Mouse (Mus musculus): ENCODE results near the gene Hmcn1.

Hmcn1 gene

GRCm38 (mm10) chr1:150631035-150631855 is 362.0 kb downstream of the Hmcn1 start:
- DNase-seq: no peak

GRCm38 (mm10) chr1:150623226-150623625 is 370.0 kb downstream of the Hmcn1 start:
- DNase-seq: no peak

DNA sequence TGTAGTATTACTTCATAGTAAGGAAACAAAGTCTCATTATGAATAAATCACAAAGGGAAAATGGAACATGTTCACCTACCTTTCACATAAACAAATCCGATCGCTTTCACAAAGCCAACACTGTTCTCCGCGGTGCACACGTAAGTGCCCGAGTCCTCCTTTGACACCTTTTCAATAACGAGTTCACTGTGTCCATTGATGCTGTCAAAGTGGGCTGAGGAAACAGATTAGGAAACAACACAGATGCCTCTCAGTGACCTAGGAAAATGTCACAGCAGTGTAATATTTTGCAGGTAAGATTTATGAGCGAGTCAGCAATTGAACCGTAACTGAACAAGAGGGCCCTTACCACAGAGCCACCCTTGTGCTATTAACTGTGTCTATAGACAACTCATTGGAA is 382.7 kb downstream of the Hmcn1 start:
- no peak for DNase-seq

DNA sequence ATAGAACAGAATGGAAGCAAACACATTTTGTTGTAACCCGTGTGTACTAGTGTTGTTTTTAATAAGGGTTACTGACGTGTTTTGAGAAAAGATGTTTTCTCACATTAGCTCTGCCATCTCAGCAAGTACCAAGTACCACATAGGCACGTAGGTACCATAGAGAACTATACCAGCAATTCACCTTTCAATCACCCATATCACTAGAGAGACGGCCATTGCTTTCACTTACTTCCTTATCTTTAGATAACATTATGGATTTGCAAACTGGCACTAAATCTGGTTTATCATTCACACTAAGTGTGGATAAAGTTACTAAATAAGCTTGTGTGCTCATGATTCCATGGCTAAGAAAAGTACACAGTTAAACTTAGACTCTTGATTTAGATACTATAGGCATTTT is 387.1 kb downstream of the Hmcn1 start:
- DNase-seq: no peak

GRCm38 (mm10) chr1:150593614-150594013 is 399.6 kb downstream of the Hmcn1 start:
- DNase-seq: no peak

- peak; percentile 51 for DNase-seq
These were observed 402.0 kb downstream of the Hmcn1 start for GRCm38 (mm10) chr1:150591253-150591652.

DNA sequence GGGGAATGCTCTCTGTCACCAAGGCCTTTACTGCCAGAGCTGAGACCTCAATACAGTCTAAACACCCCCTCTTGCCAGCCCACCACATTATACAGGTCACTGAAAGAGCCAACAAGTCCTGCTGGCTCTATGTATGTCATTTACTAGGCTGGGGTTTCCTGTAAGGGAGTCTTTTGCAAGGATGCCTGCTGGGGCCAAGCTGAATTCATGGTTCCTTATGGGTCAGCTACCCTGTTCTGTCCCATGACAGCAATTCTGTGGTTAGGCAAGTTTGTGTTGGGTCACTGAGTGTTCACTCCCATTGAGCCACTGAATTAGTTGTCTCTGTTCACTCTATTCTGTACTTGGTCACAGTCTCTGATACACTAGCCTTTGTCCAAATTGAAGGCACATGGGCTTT is 405.8 kb downstream of the Hmcn1 start:
- DNase-seq: no peak

GRCm38 (mm10) chr1:150584477-150584876 is 408.8 kb downstream of the Hmcn1 start:
- DNase-seq: no peak

GRCm38 (mm10) chr1:150583734-150584133 is 409.5 kb downstream of the Hmcn1 start:
- DNase-seq: no peak

- DNase-seq: no peak
These were observed 412.7 kb downstream of the Hmcn1 start for GRCm38 (mm10) chr1:150580561-150580960.

DNA sequence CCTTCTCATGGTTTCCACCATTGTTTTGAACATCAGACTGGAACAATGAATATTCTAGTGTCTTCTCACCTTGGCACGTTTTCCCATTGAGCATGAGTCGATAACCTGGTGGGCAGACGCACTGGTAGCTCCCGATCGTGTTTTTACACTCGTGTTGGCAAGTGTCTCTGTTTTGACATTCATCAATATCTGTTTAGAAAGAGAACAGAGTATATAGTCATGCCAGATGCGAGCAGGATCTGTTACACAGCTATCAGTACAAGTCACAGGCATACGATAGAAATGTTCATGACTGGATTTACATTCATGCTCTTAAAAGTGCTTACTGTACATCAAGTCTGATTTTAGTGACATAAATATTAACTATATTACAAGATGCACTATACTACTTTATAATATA is 419.8 kb downstream of the Hmcn1 start:
- DNase-seq: no peak

DNA sequence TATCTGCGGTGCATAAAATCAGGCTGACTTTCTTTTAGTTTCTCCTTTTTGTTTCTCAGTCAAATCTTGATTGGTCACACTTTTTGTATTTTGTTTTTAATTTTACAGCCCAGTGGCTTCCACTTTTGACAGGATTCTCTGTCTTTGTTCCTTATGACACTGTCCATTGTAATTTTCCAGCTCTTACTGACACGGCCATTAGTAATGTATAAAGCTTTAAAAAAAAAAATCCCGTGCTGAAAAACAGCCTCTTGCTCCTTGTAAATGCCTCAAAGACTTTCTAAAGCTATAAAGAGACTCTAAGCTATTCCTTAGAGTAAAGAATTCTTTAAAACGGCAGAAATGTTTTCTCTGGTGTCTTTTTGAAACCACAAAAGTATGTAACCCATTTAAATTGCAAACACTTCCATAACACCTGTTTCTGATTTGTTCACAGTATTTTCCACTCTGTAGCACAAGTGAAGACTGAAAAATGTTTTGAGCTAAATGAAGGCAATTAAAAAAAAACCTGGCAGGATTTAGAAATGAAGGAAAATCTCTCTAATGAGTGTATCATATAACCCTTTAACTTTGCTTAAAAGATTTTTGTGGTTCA is 422.6 kb downstream of the Hmcn1 start:
- no peak for DNase-seq

GRCm38 (mm10) chr1:150569820-150570543 is 423.3 kb downstream of the Hmcn1 start:
- DNase-seq: no peak

DNA sequence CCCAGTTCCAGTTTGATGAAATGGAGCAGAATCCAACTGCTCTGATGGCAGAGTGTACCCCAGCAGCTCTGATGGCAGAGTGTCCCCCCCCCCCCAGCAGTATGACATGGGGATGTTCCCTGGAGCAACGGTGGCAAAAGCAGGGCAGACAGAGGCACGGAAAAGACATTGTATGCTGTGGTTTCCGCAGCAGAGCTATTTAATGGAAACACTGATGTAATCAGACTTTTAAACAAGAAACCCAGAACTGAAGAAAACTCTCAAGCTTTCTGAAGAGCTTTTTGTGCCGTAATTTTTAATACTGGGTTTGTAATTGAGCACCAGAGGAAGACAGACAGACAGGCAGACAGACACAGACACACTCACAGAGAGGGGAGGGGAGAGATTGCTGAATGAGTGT is 426.9 kb downstream of the Hmcn1 start:
- DNase-seq: no peak

GRCm38 (mm10) chr1:150556621-150557020 is 436.6 kb downstream of the Hmcn1 start:
- DNase-seq: no peak

GRCm38 (mm10) chr1:150551390-150551789 is 441.8 kb downstream of the Hmcn1 start:
- no peak for DNase-seq

DNA sequence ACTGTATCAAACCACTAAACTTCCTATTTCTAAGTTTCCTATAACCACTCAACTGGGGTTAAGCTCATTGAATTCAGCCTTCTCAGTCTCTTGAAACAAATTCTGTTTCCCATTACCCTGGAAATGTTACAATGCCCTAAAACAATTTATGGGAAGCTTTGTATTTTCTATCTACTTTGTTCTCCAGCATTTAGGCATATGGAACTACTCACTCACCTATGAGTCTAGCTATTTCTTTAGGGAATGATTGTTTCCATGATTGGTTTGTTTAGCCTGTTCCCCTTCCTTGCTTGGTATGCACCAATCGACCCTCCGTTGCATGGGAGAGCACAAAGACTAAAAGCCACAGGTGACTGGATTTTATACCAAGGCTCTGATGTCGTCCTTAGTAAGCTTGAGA is 446.8 kb downstream of the Hmcn1 start:
- DNase-seq: no peak

- peak; percentile 33 for DNase-seq
These were observed 453.0 kb downstream of the Hmcn1 start for GRCm38 (mm10) chr1:150540267-150540666.

DNA sequence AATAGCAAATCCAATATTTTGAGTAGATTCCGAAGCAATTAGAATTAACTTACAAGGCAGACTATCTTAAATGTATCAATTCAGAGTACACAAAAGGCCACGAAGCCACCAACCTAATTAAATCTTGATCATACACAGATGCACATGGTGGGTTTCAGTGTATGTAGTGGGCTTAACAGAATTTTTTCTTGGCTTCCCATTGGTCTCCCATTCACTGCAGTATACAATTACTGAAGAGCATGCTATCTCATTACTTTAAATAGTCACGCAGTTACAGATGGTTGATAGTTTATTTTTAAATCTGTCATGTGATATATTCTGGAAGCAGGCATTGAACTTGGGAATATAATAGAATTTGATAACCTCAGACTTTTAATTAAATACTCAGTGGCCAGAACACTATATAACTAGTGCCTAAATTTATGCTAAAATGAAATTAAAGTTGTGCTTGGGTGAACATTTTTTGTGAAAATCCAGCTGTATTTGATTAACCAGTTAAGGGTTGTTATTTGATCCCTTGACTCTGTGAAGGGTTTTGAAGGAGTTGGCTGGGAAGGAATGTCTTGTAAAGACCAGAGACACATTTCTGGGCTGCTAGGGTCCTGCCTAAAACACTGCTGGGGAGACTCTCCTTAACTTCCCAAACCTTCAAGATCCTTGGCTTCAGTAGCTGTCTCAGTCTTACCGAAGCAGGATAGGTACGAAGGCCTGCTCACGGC is 455.7 kb downstream of the Hmcn1 start:
- DNase-seq: no peak

GRCm38 (mm10) chr1:150535770-150536534 is 457.3 kb downstream of the Hmcn1 start:
- DNase-seq: peak; percentile 47

DNA sequence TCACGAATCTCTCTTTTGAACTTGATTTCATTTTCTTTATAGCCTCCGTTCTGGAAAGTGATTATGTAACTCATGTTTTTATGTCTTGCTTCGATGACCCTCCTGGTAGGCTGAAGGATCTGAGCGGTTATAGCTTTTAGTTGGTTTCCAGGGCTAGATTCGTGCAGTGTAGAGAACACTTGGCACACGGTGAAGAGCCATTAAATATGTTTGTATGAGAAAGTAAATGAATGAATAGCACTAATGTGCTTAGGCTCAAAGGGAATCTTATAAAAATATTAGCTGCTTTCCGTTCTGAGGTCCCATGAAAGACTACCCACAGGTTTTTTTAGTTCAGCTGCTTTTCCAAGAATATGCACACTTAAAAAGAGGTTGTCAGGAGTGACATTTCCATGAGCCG is 458.6 kb downstream of the Hmcn1 start:
- no peak for DNase-seq

DNA sequence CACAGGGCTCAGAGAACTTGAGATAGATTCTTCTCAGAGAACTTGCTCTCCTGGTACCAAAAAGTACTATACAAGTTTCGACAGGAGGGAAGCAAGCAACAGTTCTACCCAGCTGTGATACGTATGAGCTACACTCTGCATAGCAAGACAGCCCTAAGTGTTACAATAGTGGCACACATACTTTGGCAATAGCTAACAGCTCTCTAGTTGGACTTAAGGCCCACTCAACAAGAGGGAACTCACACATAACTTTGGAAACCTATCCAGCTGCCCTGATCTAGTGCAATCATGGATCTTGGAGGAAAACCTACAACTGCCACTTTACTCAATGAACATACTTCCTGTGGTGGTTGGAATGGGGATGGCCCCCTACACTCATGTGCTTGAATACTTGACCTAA is 480.2 kb downstream of the Hmcn1 start:
- DNase-seq: no peak
